Mouse (Mus musculus): ENCODE data around the gene Dbx2. TPM values are rescaled to one million over a fixed set of nuclear protein-coding genes. Genes with fewer than 3 reads are reported as not detected.

Gene Dbx2
- total and polyA plus RNA-seq, 3 experiments: not detected

- no peak overlapping the region for H3K27ac ChIP-seq
- 88% methylated on average over 15 of the region's 15 CpGs for WGBS
- intact Hi-C loops (cut with DNase I): no loop called here
These were observed 12.2 kb downstream of the Dbx2 start for GRCm38 (mm10) chr15:95643505-95644029.

GRCm38 (mm10) chr15:95640347-95640746 lies 15.4 kb downstream of the Dbx2 start:
- TF ChIP-seq CTCF (IDR thresholded peaks at IDR 0.05) (no peak), EP300 (IDR thresholded peaks at IDR 0.05; ENCODE audit: insufficient read depth, low read depth, low read length) (no peak), POLR2A (IDR thresholded peaks at IDR 0.05; ENCODE audit: insufficient read depth, low read depth, low read length) (no peak)
- intact Hi-C loops (cut with DNase I): no loop called here
- H3K9ac ChIP-seq (ENCODE audit: low read depth, low read length): no peak overlapping the region
- no peak overlapping the region for H3K27ac ChIP-seq
- WGBS: 23% methylated on average over 11 of the region's 11 CpGs
- H3K4me1 ChIP-seq (ENCODE audit: control insufficient read depth, insufficient read depth, low read length): no peaks in the 10 kb centered on the region
- H3K79me2 ChIP-seq (replicated peaks; ENCODE audit: control insufficient read depth, insufficient read depth, low read length): no peaks in the 10 kb centered on the region
- H3K36me3 ChIP-seq (ENCODE audit: control insufficient read depth, insufficient read depth, low read length): no peaks in the 10 kb centered on the region
- DNase-seq: no peak
- no peaks in the 10 kb centered on the region for H3K27me3 ChIP-seq (ENCODE audit: control insufficient read depth, insufficient read depth, low read length)
- no peak overlapping the region for H3K4me3 ChIP-seq

More at GRCm38 (mm10) chr15:95643505-95644029, 12.2 kb downstream of the Dbx2 start:
- Histone ChIP-seq H3K4me3 (no peak overlapping the region), H3K4me1 (ENCODE audit: control insufficient read depth, insufficient read depth, low read length) (no peaks in the 10 kb centered on the region), H3K27me3 (ENCODE audit: control insufficient read depth, insufficient read depth, low read length) (no peaks in the 10 kb centered on the region), H3K79me2 (replicated peaks; ENCODE audit: control insufficient read depth, insufficient read depth, low read length) (no peaks in the 10 kb centered on the region), H3K36me3 (ENCODE audit: control insufficient read depth, insufficient read depth, low read length) (no peaks in the 10 kb centered on the region), H3K9ac (ENCODE audit: low read depth, low read length) (no peak overlapping the region)
- no peak for DNase-seq
- TF ChIP-seq POLR2A (IDR thresholded peaks at IDR 0.05; ENCODE audit: insufficient read depth, low read depth, low read length) (no peak), CTCF (IDR thresholded peaks at IDR 0.05) (no peak), EP300 (IDR thresholded peaks at IDR 0.05; ENCODE audit: insufficient read depth, low read depth, low read length) (no peak)

GRCm38 (mm10) chr15:95639829-95640134 lies 16.0 kb downstream of the Dbx2 start:
- no peak overlapping the region for H3K4me3 ChIP-seq
- no peaks in the 10 kb centered on the region for H3K27me3 ChIP-seq (ENCODE audit: control insufficient read depth, insufficient read depth, low read length)
- H3K9ac ChIP-seq (ENCODE audit: low read depth, low read length): no peak overlapping the region
- H3K4me1 ChIP-seq (ENCODE audit: control insufficient read depth, insufficient read depth, low read length): no peaks in the 10 kb centered on the region
- WGBS: 78% methylated on average over 9 of the region's 9 CpGs
- no peak for DNase-seq
- TF ChIP-seq CTCF (IDR thresholded peaks at IDR 0.05) (no peak), POLR2A (IDR thresholded peaks at IDR 0.05; ENCODE audit: insufficient read depth, low read depth, low read length) (no peak), EP300 (IDR thresholded peaks at IDR 0.05; ENCODE audit: insufficient read depth, low read depth, low read length) (no peak)
- H3K27ac ChIP-seq: no peak overlapping the region
- H3K79me2 ChIP-seq (replicated peaks; ENCODE audit: control insufficient read depth, insufficient read depth, low read length): no peaks in the 10 kb centered on the region
- intact Hi-C loops (cut with DNase I): no loop called here
- no peaks in the 10 kb centered on the region for H3K36me3 ChIP-seq (ENCODE audit: control insufficient read depth, insufficient read depth, low read length)

GRCm38 (mm10) chr15:95639115-95639828 lies 16.5 kb downstream of the Dbx2 start:
- no peaks in the 10 kb centered on the region for H3K79me2 ChIP-seq (replicated peaks; ENCODE audit: control insufficient read depth, insufficient read depth, low read length)
- intact Hi-C loops (cut with DNase I): no loop called here
- no peak overlapping the region for H3K9ac ChIP-seq (ENCODE audit: low read depth, low read length)
- WGBS: 88% methylated on average over 20 of the region's 20 CpGs
- H3K27ac ChIP-seq: no peak overlapping the region
- H3K36me3 ChIP-seq (ENCODE audit: control insufficient read depth, insufficient read depth, low read length): no peaks in the 10 kb centered on the region
- H3K27me3 ChIP-seq (ENCODE audit: control insufficient read depth, insufficient read depth, low read length): no peaks in the 10 kb centered on the region
- H3K4me1 ChIP-seq (ENCODE audit: control insufficient read depth, insufficient read depth, low read length): no peaks in the 10 kb centered on the region
- no peak for DNase-seq
- TF ChIP-seq POLR2A (IDR thresholded peaks at IDR 0.05; ENCODE audit: insufficient read depth, low read depth, low read length): no peak
- no peak for TF ChIP-seq CTCF (IDR thresholded peaks at IDR 0.05)
- TF ChIP-seq EP300 (IDR thresholded peaks at IDR 0.05; ENCODE audit: insufficient read depth, low read depth, low read length): no peak
- H3K4me3 ChIP-seq: no peak overlapping the region

- H3K4me1 ChIP-seq (ENCODE audit: control insufficient read depth, insufficient read depth, low read length): no peaks in the 10 kb centered on the region
- no peak overlapping the region for H3K4me3 ChIP-seq
- no peaks in the 10 kb centered on the region for H3K79me2 ChIP-seq (replicated peaks; ENCODE audit: control insufficient read depth, insufficient read depth, low read length)
- no peaks in the 10 kb centered on the region for H3K27me3 ChIP-seq (ENCODE audit: control insufficient read depth, insufficient read depth, low read length)
- H3K36me3 ChIP-seq (ENCODE audit: control insufficient read depth, insufficient read depth, low read length): no peaks in the 10 kb centered on the region
- intact Hi-C loops (cut with DNase I): no loop called here
- H3K27ac ChIP-seq: no peak overlapping the region
- H3K9ac ChIP-seq (ENCODE audit: low read depth, low read length): no peak overlapping the region
- DNase-seq: no peak
- 60% methylated on average over 4 of the region's 4 CpGs for WGBS
- no peak for TF ChIP-seq EP300 (IDR thresholded peaks at IDR 0.05; ENCODE audit: insufficient read depth, low read depth, low read length)
- no peak for TF ChIP-seq POLR2A (IDR thresholded peaks at IDR 0.05; ENCODE audit: insufficient read depth, low read depth, low read length)
- no peak for TF ChIP-seq CTCF (IDR thresholded peaks at IDR 0.05)
These were observed 31.4 kb downstream of the Dbx2 start for GRCm38 (mm10) chr15:95624396-95624795.

DNA sequence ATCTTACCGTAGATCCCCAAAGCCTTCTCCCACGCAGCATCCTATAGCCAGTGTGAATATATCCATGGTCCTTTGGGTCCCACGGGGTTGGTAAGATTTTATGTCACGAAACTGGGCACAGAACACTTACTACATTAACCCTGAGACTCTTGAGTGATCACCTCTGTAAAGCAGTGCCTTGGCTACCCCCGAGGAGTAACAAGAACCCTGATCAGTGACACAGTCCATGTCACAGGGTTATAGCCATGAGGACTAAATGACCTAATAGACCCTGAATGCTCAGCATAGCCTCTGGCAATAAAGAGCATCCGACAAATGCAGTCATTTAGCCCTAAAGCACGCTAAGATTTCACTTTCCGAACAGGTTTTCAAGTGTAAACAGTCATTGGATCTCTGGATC lies 33.0 kb downstream of the Dbx2 start:
- Histone ChIP-seq H3K4me3 (no peak overlapping the region), H3K27ac (no peak overlapping the region), H3K36me3 (ENCODE audit: control insufficient read depth, insufficient read depth, low read length) (no peaks in the 10 kb centered on the region), H3K79me2 (replicated peaks; ENCODE audit: control insufficient read depth, insufficient read depth, low read length) (no peaks in the 10 kb centered on the region), H3K27me3 (ENCODE audit: control insufficient read depth, insufficient read depth, low read length) (no peaks in the 10 kb centered on the region), H3K9ac (ENCODE audit: low read depth, low read length) (no peak overlapping the region), H3K4me1 (ENCODE audit: control insufficient read depth, insufficient read depth, low read length) (no peaks in the 10 kb centered on the region)
- no peak for DNase-seq
- WGBS: 76% methylated on average over 8 of the region's 8 CpGs
- intact Hi-C loops (cut with DNase I): no loop called here
- TF ChIP-seq CTCF (IDR thresholded peaks at IDR 0.05) (no peak), EP300 (IDR thresholded peaks at IDR 0.05; ENCODE audit: insufficient read depth, low read depth, low read length) (no peak), POLR2A (IDR thresholded peaks at IDR 0.05; ENCODE audit: insufficient read depth, low read depth, low read length) (no peak)
